ENCODE assay signal across 10 mouse cellular contexts in the genomic region with DNA sequence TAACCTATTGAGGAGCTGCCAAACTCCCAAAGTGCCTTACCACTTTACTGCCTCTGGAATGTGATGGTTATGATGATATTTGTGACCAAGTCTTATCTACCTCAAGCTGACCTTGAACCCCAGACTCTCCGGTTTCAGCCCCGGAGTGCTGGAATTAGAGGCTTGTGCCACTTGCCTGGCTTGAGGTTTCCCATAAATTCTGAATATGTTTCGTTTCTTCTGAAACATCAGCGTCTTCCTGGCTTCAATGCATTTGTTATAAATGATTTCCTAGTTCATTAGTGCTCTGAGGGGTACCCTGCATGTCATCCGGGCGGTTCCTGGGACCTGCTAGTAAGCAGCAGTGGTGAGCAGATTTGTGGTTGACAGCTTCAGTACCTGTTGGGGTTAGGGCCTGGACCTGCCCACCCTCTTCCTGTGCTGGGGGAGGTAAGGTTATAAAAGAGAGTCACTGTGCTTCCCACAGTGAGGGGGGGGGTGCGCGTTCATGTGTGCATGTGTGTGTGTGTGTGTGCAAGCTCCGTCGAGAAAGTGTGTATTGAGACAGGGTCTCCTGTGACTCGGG. TPM values are rescaled to one million over a fixed set of nuclear protein-coding genes. Genes with fewer than 3 reads are reported as not detected.
DNase-seq lines count a peak whose midpoint lies in the region; ATAC-seq and TF ChIP-seq lines count a peak whose summit lies in the region.
"Had no signal": no experiment of that assay in that cellular context is flagged by ENCODE, and none has a peak within 500 bp of the region (broad histone marks: within the 10 kb centered on the region; RNA-seq: fewer than 3 reads in every experiment).

No protein-coding gene starts in this region.

- H3K9me3 ChIP-seq in kidney, embryonic 15.5 days (replicated peaks): no peaks in the 10 kb centered on the region
- no peaks in the 10 kb centered on the region for H3K9me3 ChIP-seq in heart, embryonic 16.5 days (replicated peaks; ENCODE audit: control insufficient read depth, low read length)

- peaks cover 87% of the 10 kb centered on the region for H3K4me1 ChIP-seq in kidney, embryonic 15.5 days
- H3K4me1 ChIP-seq in bone marrow macrophage, adult 2 months (ENCODE audit: control insufficient read depth, insufficient read depth, low read length): peaks cover 60% of the 10 kb centered on the region
- H3K4me1 ChIP-seq in heart, embryonic 16.5 days (ENCODE audit: control insufficient read depth, insufficient read depth, low read length): peaks cover 38% of the 10 kb centered on the region

- WGBS in kidney, embryonic 15.5 days: 71% methylated on average over 11 of the region's 11 CpGs
- 80% methylated on average over 11 of the region's 11 CpGs for WGBS in heart, embryonic 16.5 days
- 37% methylated on average over 11 of the region's 11 CpGs for WGBS in macrophage (ENCODE audit: missing documents)

- H3K27ac ChIP-seq in kidney, embryonic 15.5 days: no peak overlapping the region
- no peak overlapping the region; the same call in 1 of the 2 replicates for H3K27ac ChIP-seq in bone marrow macrophage, adult 2 months (ENCODE audit: insufficient read depth, low read depth, low read length)
- no peak overlapping the region for H3K27ac ChIP-seq in heart, embryonic 16.5 days (ENCODE audit: low read length)
- H3K27ac ChIP-seq in macrophage: peak overlapping the region; percentile 94

- ATAC-seq in kidney, embryonic 15.5 days (replicated peaks; ENCODE audit: low FRiP score): no peak
- no peak for ATAC-seq in heart, embryonic 16.5 days (replicated peaks; ENCODE audit: extremely low read depth, insufficient read depth, low FRiP score)
- ATAC-seq: activated CD4-positive, CD25-positive, alpha-beta regulatory T cell, adult 4 months had no signal

- TF ChIP-seq CTCF in bone marrow macrophage, adult 2 months (IDR thresholded peaks at IDR 0.05; ENCODE audit: low read depth, low read length): no peak

- peak overlapping the region; percentile 86 for H3K4me2 ChIP-seq in kidney, embryonic 15.5 days
- H3K4me2 ChIP-seq in heart, embryonic 16.5 days (ENCODE audit: low read depth, low read length): peak overlapping the region; percentile 78

- H3K9ac ChIP-seq in kidney, embryonic 15.5 days: peak overlapping the region; percentile 24; the same call in 1 of the 2 replicates
- H3K9ac ChIP-seq in heart, embryonic 16.5 days (ENCODE audit: low read length): peak overlapping the region; percentile 89; the same call in 1 of the 2 replicates

- H3K36me3 ChIP-seq in kidney, embryonic 15.5 days: no peaks in the 10 kb centered on the region
- H3K36me3 ChIP-seq in heart, embryonic 16.5 days (ENCODE audit: control insufficient read depth, insufficient read depth): no peaks in the 10 kb centered on the region
- no peaks in the 10 kb centered on the region for H3K36me3 ChIP-seq in macrophage (ENCODE audit: inconsistent target)

- no peak for DNase-seq in kidney, adult 8-10 months
- no peak for DNase-seq in layer of hippocampus, adult 8-10 months (ENCODE audit: low spot score in 2 of 2)
- no peak for DNase-seq in frontal cortex, postnatal 25 days (ENCODE audit: low spot score in 2 of 2)
- no peak for DNase-seq in urinary bladder, adult 18-20 months (ENCODE audit: low spot score in 2 of 2)

- H3K27me3 ChIP-seq in kidney, embryonic 15.5 days: no peaks in the 10 kb centered on the region
- H3K27me3 ChIP-seq in heart, embryonic 16.5 days (ENCODE audit: control insufficient read depth, insufficient read depth, low read length): no peaks in the 10 kb centered on the region

- no peak for TF ChIP-seq POLR2A in bone marrow macrophage, adult 2 months (IDR thresholded peaks at IDR 0.05; ENCODE audit: borderline replicate concordance, low read depth, low read length)

- peak overlapping the region; percentile 82 for H3K4me3 ChIP-seq in kidney, embryonic 15.5 days (replicated peaks)
- H3K4me3 ChIP-seq in bone marrow macrophage, adult 2 months (ENCODE audit: insufficient read depth, low read length): peak overlapping the region; percentile 92
- H3K4me3 ChIP-seq in heart, embryonic 16.5 days (ENCODE audit: low read length): peak overlapping the region; percentile 85
- H3K4me3 ChIP-seq in macrophage (ENCODE audit: inconsistent target): peak overlapping the region; percentile 79

- peaks cover 57% of the 10 kb centered on the region for H3K79me2 ChIP-seq in macrophage (ENCODE audit: inconsistent target)

RNA-seq across cellular contexts. Expression of a gene that starts 1.5 kb away (rescaled TPM):
- 53.4 and 60.0 TPM in 2 replicates for polyA plus RNA-seq in kidney, embryonic 15.5 days (2015; fragmentation: Nextera tagmentation; extraction: Ambion mirVana)
- polyA plus RNA-seq in bone marrow macrophage, adult 2 months (2012; ENCODE audit: insufficient read depth, insufficient read length, missing spikeins): 42.1 and 50.1 TPM in 2 replicates
- polyA plus RNA-seq in heart, embryonic 16.5 days (2015; fragmentation: Nextera tagmentation; extraction: Ambion mirVana): 51.0 and 53.0 TPM in 2 replicates
- 10 to 100 TPM; 21.9 to 89.9 (median 52.8) TPM for total RNA-seq in macrophage (2018; cell fraction: chromatin; rRNA removed)
- 10 to 100 TPM; 35.5 to 61.8 (median 45.7) TPM for total RNA-seq in macrophage (2018; cell fraction: cytosol; rRNA removed)
- 10 to 100 TPM; 38.0 to 87.9 (median 57.7) TPM for total RNA-seq in macrophage (2018; cell fraction: nucleus; rRNA removed)
- polyA plus RNA-seq in macrophage (2018): 51.3 to 89.5 TPM (median 52.2 TPM) in 3 replicates
- total RNA-seq in layer of hippocampus, adult 8-10 months (2022): 10 to 100 TPM; 33.0 to 49.0 (median 39.5) TPM

RNA-seq across cellular contexts. Expression of a gene that starts 22.4 kb away (rescaled TPM):
- polyA plus RNA-seq in kidney, embryonic 15.5 days (2015; fragmentation: Nextera tagmentation; extraction: Ambion mirVana): 2.1 and 2.4 TPM in 2 replicates
- not detected in 2 replicates for polyA plus RNA-seq in bone marrow macrophage, adult 2 months (2012; ENCODE audit: insufficient read depth, insufficient read length, missing spikeins)
- 1.5 TPM in 2 replicates for polyA plus RNA-seq in heart, embryonic 16.5 days (2015; fragmentation: Nextera tagmentation; extraction: Ambion mirVana)
- 1 to 10 TPM in 1 of 26 experiments, not detected in 25; 1.2 TPM for total RNA-seq in macrophage (2018; cell fraction: chromatin; rRNA removed)
- 1 to 10 TPM in 2 of 26 experiments, under 1 TPM in 17, not detected in 7; 0.17 to 1.1 (median 0.39) TPM for total RNA-seq in macrophage (2018; cell fraction: cytosol; rRNA removed)
- total RNA-seq in macrophage (2018; cell fraction: nucleus; rRNA removed): 1 to 10 TPM in 1 of 26 experiments, under 1 TPM in 1, not detected in 24; 0.68 to 1.1 TPM
- not detected in 3 replicates for polyA plus RNA-seq in macrophage (2018)
- total RNA-seq in layer of hippocampus, adult 8-10 months (2022): 1 to 10 TPM; 3.5 to 6.2 (median 4.4) TPM
- total RNA-seq: granulocyte monocyte progenitor cell, adult 5-6 weeks had no signal
- polyA plus RNA-seq: activated CD4-positive, CD25-positive, alpha-beta regulatory T cell, adult 4 months had no signal

RNA-seq across cellular contexts. Expression of a gene that starts 25.7 kb away (rescaled TPM):
- polyA plus RNA-seq in kidney, embryonic 15.5 days (2015; fragmentation: Nextera tagmentation; extraction: Ambion mirVana): 0.99 and 1.1 TPM in 2 replicates
- 3.0 and 4.7 TPM in 2 replicates for polyA plus RNA-seq in bone marrow macrophage, adult 2 months (2012; ENCODE audit: insufficient read depth, insufficient read length, missing spikeins)
- polyA plus RNA-seq in heart, embryonic 16.5 days (2015; fragmentation: Nextera tagmentation; extraction: Ambion mirVana): 1.6 and 2.0 TPM in 2 replicates
- total RNA-seq in macrophage (2018; cell fraction: chromatin; rRNA removed): 1 to 10 TPM in 24 of 26 experiments, not detected in 2; 1.5 to 6.9 (median 3.8) TPM
- total RNA-seq in macrophage (2018; cell fraction: cytosol; rRNA removed): 10 to 100 TPM in 11 of 26 experiments, 1 to 10 TPM in 15; 3.9 to 26.6 (median 6.5) TPM
- 10 to 100 TPM in 2 of 26 experiments, 1 to 10 TPM in 23, not detected in 1; 1.1 to 11.4 (median 3.4) TPM for total RNA-seq in macrophage (2018; cell fraction: nucleus; rRNA removed)
- 0.62 to 5.3 TPM (median 3.6 TPM) in 3 replicates for polyA plus RNA-seq in macrophage (2018)
- 1 to 10 TPM; 1.1 to 1.7 (median 1.3) TPM for total RNA-seq in layer of hippocampus, adult 8-10 months (2022)
- total RNA-seq: granulocyte monocyte progenitor cell, adult 5-6 weeks had no signal
- polyA plus RNA-seq: activated CD4-positive, CD25-positive, alpha-beta regulatory T cell, adult 4 months had no signal

RNA-seq across cellular contexts. Expression of a gene that starts 48.2 kb away (rescaled TPM):
- 30.5 and 33.8 TPM in 2 replicates for polyA plus RNA-seq in kidney, embryonic 15.5 days (2015; fragmentation: Nextera tagmentation; extraction: Ambion mirVana)
- polyA plus RNA-seq in bone marrow macrophage, adult 2 months (2012; ENCODE audit: insufficient read depth, insufficient read length, missing spikeins): 26.4 and 28.4 TPM in 2 replicates
- polyA plus RNA-seq in heart, embryonic 16.5 days (2015; fragmentation: Nextera tagmentation; extraction: Ambion mirVana): 19.1 and 20.1 TPM in 2 replicates
- 10 to 100 TPM; 13.5 to 42.1 (median 30.7) TPM for total RNA-seq in macrophage (2018; cell fraction: chromatin; rRNA removed)
- total RNA-seq in macrophage (2018; cell fraction: cytosol; rRNA removed): 10 to 100 TPM; 21.8 to 37.9 (median 29.9) TPM
- total RNA-seq in macrophage (2018; cell fraction: nucleus; rRNA removed): 10 to 100 TPM; 18.5 to 36.7 (median 29.0) TPM
- polyA plus RNA-seq in macrophage (2018): 27.6 to 29.7 TPM (median 28.0 TPM) in 3 replicates
- total RNA-seq in layer of hippocampus, adult 8-10 months (2022): 10 to 100 TPM; 40.5 to 43.7 (median 42.7) TPM
